Mouse (Mus musculus): Measurements from ENCODE around the gene Rnaseh2a.

DNA sequence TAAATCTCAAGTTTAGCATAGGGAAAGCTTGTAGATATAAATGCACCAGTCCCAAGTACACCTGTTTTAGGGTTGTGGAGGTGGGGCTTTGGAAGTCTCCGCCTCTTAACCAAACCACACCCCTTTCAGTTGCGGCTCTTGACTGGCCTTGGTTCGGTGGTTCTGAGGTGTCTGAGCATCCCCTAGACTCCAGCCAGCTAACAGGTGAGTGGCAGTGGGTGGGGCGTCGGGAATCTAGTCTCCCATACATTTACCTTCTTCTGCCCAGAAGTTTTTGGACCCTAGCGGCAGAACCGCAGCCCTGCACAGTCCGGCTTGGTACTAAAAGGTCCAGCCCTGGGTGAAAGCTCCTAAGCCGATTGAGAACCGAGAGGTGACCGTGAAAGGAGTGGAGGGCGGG, 19.8 kb downstream of the Rnaseh2a start:
- TF ChIP-seq CTCF (IDR thresholded peaks at IDR 0.05; ENCODE audit: borderline replicate concordance, insufficient read depth, low read length) (no peak), POLR2A (IDR thresholded peaks at IDR 0.05; ENCODE audit: low read depth, low read length) (no peak)

All from embryonic fibroblast, embryonic 13.5 days (primary cell).